Mouse (Mus musculus) right cerebral cortex, postnatal 14 days (tissue): Measurements from ENCODE around the gene Syt11.
"Not testable (repeated sequence)": the region's sequence is repeated elsewhere in the genome, so short reads cannot be mapped to it uniquely, and the experiment has no call there.

Source experiments
- DNase-seq: peaks from one replicate; pipeline ENCODE4 v3.0.0; 2022

Gene Syt11

GRCm38 (mm10) chr3:88774939-88775841 lies at the start of gene Syt11:
Gene Syt11, minus strand, starts transcription at chr3:88775164.
- not testable (repeated sequence) for DNase-seq

GRCm38 (mm10) chr3:88803910-88804540 lies 29.1 kb upstream of the Syt11 start:
- DNase-seq = no peak

- not testable (repeated sequence) for DNase-seq
Measured at GRCm38 (mm10) chr3:88797507-88797906, 22.5 kb upstream of the Syt11 start.

GRCm38 (mm10) chr3:88788033-88788432 lies 13.1 kb upstream of the Syt11 start:
- DNase-seq = not testable (repeated sequence)

GRCm38 (mm10) chr3:88786805-88787204 lies 11.8 kb upstream of the Syt11 start:
- not testable (repeated sequence) for DNase-seq

- DNase-seq = not testable (repeated sequence)
Measured at GRCm38 (mm10) chr3:88786323-88786722, 11.4 kb upstream of the Syt11 start.

GRCm38 (mm10) chr3:88784889-88785288 lies 9.9 kb upstream of the Syt11 start:
- DNase-seq = no peak

GRCm38 (mm10) chr3:88773163-88773562 lies 1.8 kb downstream of the Syt11 start:
- not testable (repeated sequence) for DNase-seq

- peak; percentile 85 for DNase-seq
Measured at GRCm38 (mm10) chr3:88772399-88772798, 2.6 kb downstream of the Syt11 start.

GRCm38 (mm10) chr3:88771941-88772280 lies 3.1 kb downstream of the Syt11 start:
- not testable (repeated sequence) for DNase-seq

- DNase-seq = peak; percentile 65
Measured at GRCm38 (mm10) chr3:88771189-88771940, 3.6 kb downstream of the Syt11 start.

GRCm38 (mm10) chr3:88762401-88762831 lies 12.5 kb downstream of the Syt11 start:
- DNase-seq = no peak

GRCm38 (mm10) chr3:88761619-88762018 lies 13.3 kb downstream of the Syt11 start:
- DNase-seq = no peak

GRCm38 (mm10) chr3:88758045-88758500 lies 16.9 kb downstream of the Syt11 start:
- peak; percentile 82 for DNase-seq

- DNase-seq = no peak
Measured at GRCm38 (mm10) chr3:88756276-88756675, 18.7 kb downstream of the Syt11 start.

GRCm38 (mm10) chr3:88755541-88755940 lies 19.4 kb downstream of the Syt11 start:
- DNase-seq = no peak

GRCm38 (mm10) chr3:88754283-88754682 lies 20.7 kb downstream of the Syt11 start:
- no peak for DNase-seq

- no peak for DNase-seq
Measured at GRCm38 (mm10) chr3:88746871-88747231, 28.1 kb downstream of the Syt11 start.

GRCm38 (mm10) chr3:88746139-88746870 lies 28.7 kb downstream of the Syt11 start:
- no peak for DNase-seq

- DNase-seq = no peak
Measured at GRCm38 (mm10) chr3:88745534-88745933, 29.4 kb downstream of the Syt11 start.

- DNase-seq = no peak
Measured at GRCm38 (mm10) chr3:88740147-88740546, 34.8 kb downstream of the Syt11 start.

- peak; percentile 64 for DNase-seq
Measured at GRCm38 (mm10) chr3:88738641-88739040, 36.3 kb downstream of the Syt11 start.

- no peak for DNase-seq
Measured at GRCm38 (mm10) chr3:88736556-88736955, 38.4 kb downstream of the Syt11 start.
